Mouse (Mus musculus) liver, embryonic 14.5 days (tissue): ENCODE measurements around the gene Cep68. TPM values are rescaled to one million over a fixed set of nuclear protein-coding genes. Genes with fewer than 3 reads are reported as not detected.

Experiments
- ATAC-seq: fragments of 200-750 bp; cut with Nextera tagmentation; 2 replicates; pipeline ENCODE4 v1.8.0; 2017; ENCODE audit warnings: moderate number of reproducible peaks, mild to moderate bottlenecking, moderate library complexity; ENCODE audit not compliant: insufficient read depth
- DNase-seq, 3 experiments: peaks; one replicate each; pipeline ENCODE4 v3.0.0-alpha.2; 2012 to 2013; ENCODE audit warnings: low read depth in 3 of 3, low spot score in 3 of 3
- H3K27ac ChIP-seq: fragments of 300-500 bp; sonication (generic); 2 replicates; pipeline ENCODE4 v1.5.1; 2014; ENCODE audit warnings: moderate library complexity, mild to moderate bottlenecking, control low read depth, inconsistent platforms
- H3K27me3 ChIP-seq: fragments of 300-500 bp; sonication (generic); 2 replicates; pipeline ENCODE4 v1.6.1; 2014; ENCODE audit warnings: mild to moderate bottlenecking, low read length, moderate library complexity; ENCODE audit not compliant: control insufficient read depth, insufficient read depth
- H3K36me3 ChIP-seq: fragments of 300-500 bp; sonication (generic); replicated peaks from 2 replicates; pipeline ENCODE4 v1.6.1; 2014; ENCODE audit warnings: low read depth; ENCODE audit not compliant: control insufficient read depth, insufficient read depth
- H3K4me1 ChIP-seq, 2 experiments: fragments of 200-500 bp in 1 of 2; fragments of 300-500 bp in 1 of 2; sonication (generic) in 1 of 2; replicated peaks; 2 replicates each; pipeline ENCODE4 v1.6.1; 2012 to 2014; ENCODE audit warnings: antibody characterized with exemption in 1 of 2, inconsistent platforms in 1 of 2, low read length in 1 of 2; ENCODE audit not compliant: control insufficient read depth in 2 of 2, insufficient read depth in 2 of 2
- H3K4me2 ChIP-seq: fragments of 300-500 bp; sonication (generic); 2 replicates; pipeline ENCODE4 v1.6.1; 2014; ENCODE audit warnings: low read depth, mild to moderate bottlenecking, control low read depth, moderate library complexity
- H3K4me3 ChIP-seq, 2 experiments: fragments of 200-500 bp in 1 of 2; fragments of 300-500 bp in 1 of 2; sonication (generic) in 1 of 2; 2 replicates each; pipeline ENCODE4 v1.5.1; 2012 to 2014; ENCODE audit warnings: low read depth in 2 of 2, low read length in 2 of 2, mild to moderate bottlenecking in 2 of 2, control low read depth in 1 of 2, inconsistent platforms in 1 of 2, moderate library complexity in 1 of 2; ENCODE audit not compliant: insufficient read depth in 1 of 2
- H3K9ac ChIP-seq: fragments of 300-500 bp; sonication (generic); replicated peaks from 2 replicates; pipeline ENCODE4 v1.6.1; 2014; ENCODE audit warnings: mild to moderate bottlenecking, control low read depth, moderate library complexity
- H3K9me3 ChIP-seq: fragments of 300-500 bp; sonication (generic); 2 replicates; pipeline ENCODE4 v1.6.1; 2016; ENCODE audit warnings: low read length, mixed read lengths; ENCODE audit not compliant: control insufficient read depth
- CTCF ChIP-seq: IDR thresholded peaks from 2 replicates; pipeline ENCODE4 v1.5.1; 2016; ENCODE audit warnings: antibody characterized with exemption, low read depth, control low read depth
- EP300 ChIP-seq: IDR thresholded peaks from 2 replicates; pipeline ENCODE4 v1.6.1; 2016; ENCODE audit warnings: antibody characterized with exemption, low read depth
- WGBS: fragments of 180-500 bp; shearing (Covaris S2); extraction: QIAGEN DNeasy Blood & Tissue Kit; methylation state at CpG from one replicate; pipeline ENCODE4 v1.1.7; 2014; ENCODE audit not compliant: insufficient replicate concordance; 5-methylcytosine and 5-hydroxymethylcytosine counted together
- polyA plus RNA-seq, 2 experiments: library from polyadenylated mRNA; depleted of rRNA in 1 of 2; stranded (reverse) in 1 of 2; unstranded in 1 of 2; fragments of >200 nt; fragmentation: Nextera tagmentation in 1 of 2; extraction: Ambion mirVana in 1 of 2; gene quantifications; 2 replicates each; pipeline versions ENCODE4 v1.2.1 to v1.2.3; 2012 to 2014

Cep68 gene
- polyA plus RNA-seq, 2 experiments: 4.5 to 4.8 TPM

- under 1% methylated on average over 40 of the region's 40 CpGs for WGBS
- ATAC-seq: peak; percentile 19
- TF ChIP-seq EP300: no peak
- TF ChIP-seq CTCF: 0 out of 2 replicates have a peak, but pooled peaks have one; percentile 8
Observed at GRCm38 (mm10) chr11:20201661-20202101, 47.5 kb downstream of the Cep68 start.

GRCm38 (mm10) chr11:20200713-20201575, 48.3 kb downstream of the Cep68 start, which contains the start of gene Rab1a:
Gene Rab1a, plus strand, starts transcription at chr11:20201432.
- H3K9ac ChIP-seq: peak within 1 kb of the TSS; percentile 100
- no peaks in the 10 kb centered on the region for H3K36me3 ChIP-seq
- WGBS: under 1% methylated on average over 54 of the region's 54 CpGs
- ATAC-seq (peak; percentile 96), DNase-seq (peak; percentile 99 to 100 (median 99))
- peak within 1 kb of the TSS; percentile 86 for H3K27ac ChIP-seq
- peak within 1 kb of the TSS; percentile 90 to 97 for H3K4me3 ChIP-seq
- no peaks in the 10 kb centered on the region for H3K27me3 ChIP-seq
- peaks cover 12 to 25% of the 10 kb centered on the region in 2 experiments for H3K4me1 ChIP-seq
- no peaks in the 10 kb centered on the region for H3K9me3 ChIP-seq
- TF ChIP-seq CTCF (peak; percentile 95), EP300 (no peak)
- peak within 1 kb of the TSS; percentile 94 for H3K4me2 ChIP-seq

More at GRCm38 (mm10) chr11:20201661-20202101, 47.5 kb downstream of the Cep68 start:
- Histone ChIP-seq H3K4me1 (peaks cover 14 to 29% of the 10 kb centered on the region in 2 experiments), H3K9me3 (no peaks in the 10 kb centered on the region), H3K4me2 (peak overlapping the region; percentile 94), H3K4me3 (peak overlapping the region; percentile 90 to 97), H3K36me3 (no peaks in the 10 kb centered on the region), H3K9ac (peak overlapping the region; percentile 100), H3K27ac (peak overlapping the region; percentile 86), H3K27me3 (no peaks in the 10 kb centered on the region)
- peak; percentile 7 to 27 (median 26) for DNase-seq

GRCm38 (mm10) chr11:20193100-20193736, 56.0 kb downstream of the Cep68 start:
- Histone ChIP-seq H3K4me2 (no peak overlapping the region), H3K27me3 (no peaks in the 10 kb centered on the region), H3K4me1 (0 out of 4 replicates have a peak, but pooled peaks cover 0 to 2% of the 10 kb centered on the region in 2 experiments), H3K9ac (no peak overlapping the region), H3K36me3 (no peaks in the 10 kb centered on the region), H3K4me3 (no peak overlapping the region), H3K9me3 (no peaks in the 10 kb centered on the region), H3K27ac (no peak overlapping the region)
- no peak for ATAC-seq
- WGBS: 39% methylated on average over 4 of the region's 4 CpGs
- no peak for TF ChIP-seq EP300
- TF ChIP-seq CTCF: no peak
- no peak for DNase-seq

- Histone ChIP-seq H3K27ac (no peak overlapping the region), H3K9me3 (no peaks in the 10 kb centered on the region), H3K4me3 (no peak overlapping the region), H3K27me3 (no peaks in the 10 kb centered on the region), H3K4me1 (no peaks in the 10 kb centered on the region), H3K9ac (no peak overlapping the region), H3K36me3 (no peaks in the 10 kb centered on the region), H3K4me2 (no peak overlapping the region)
- DNase-seq (no peak), ATAC-seq (no peak)
- no peak for TF ChIP-seq EP300
- no peak for TF ChIP-seq CTCF
- WGBS: 54% methylated on average over 6 of the region's 6 CpGs
Observed at GRCm38 (mm10) chr11:20187271-20187670, 62.0 kb downstream of the Cep68 start.

Other genes with a start within 250 kb of the Cep68 start
- gene Actr2, start 136.5 kb downstream of the Cep68 start, polyA plus RNA-seq (2012; rRNA removed): 20.9 and 31.0 TPM in 2 replicates
- gene Actr2, start 136.5 kb downstream of the Cep68 start, polyA plus RNA-seq (2014; fragmentation: Nextera tagmentation; extraction: Ambion mirVana): 28.5 and 30.3 TPM in 2 replicates
- gene Rab1a, start 48.0 kb downstream of the Cep68 start, polyA plus RNA-seq (2012; rRNA removed): 37.0 and 53.0 TPM in 2 replicates
- gene Rab1a, start 48.0 kb downstream of the Cep68 start, polyA plus RNA-seq (2014; fragmentation: Nextera tagmentation; extraction: Ambion mirVana): 80.6 and 84.2 TPM in 2 replicates
- 3.5 and 4.3 TPM in 2 replicates for gene Slc1a4, start 83.3 kb upstream of the Cep68 start, polyA plus RNA-seq (2012; rRNA removed)
- gene Slc1a4, start 83.3 kb upstream of the Cep68 start, polyA plus RNA-seq (2014; fragmentation: Nextera tagmentation; extraction: Ambion mirVana): 6.5 and 7.9 TPM in 2 replicates